Mouse (Mus musculus): Measurements from ENCODE around the gene Haus6.

DNA sequence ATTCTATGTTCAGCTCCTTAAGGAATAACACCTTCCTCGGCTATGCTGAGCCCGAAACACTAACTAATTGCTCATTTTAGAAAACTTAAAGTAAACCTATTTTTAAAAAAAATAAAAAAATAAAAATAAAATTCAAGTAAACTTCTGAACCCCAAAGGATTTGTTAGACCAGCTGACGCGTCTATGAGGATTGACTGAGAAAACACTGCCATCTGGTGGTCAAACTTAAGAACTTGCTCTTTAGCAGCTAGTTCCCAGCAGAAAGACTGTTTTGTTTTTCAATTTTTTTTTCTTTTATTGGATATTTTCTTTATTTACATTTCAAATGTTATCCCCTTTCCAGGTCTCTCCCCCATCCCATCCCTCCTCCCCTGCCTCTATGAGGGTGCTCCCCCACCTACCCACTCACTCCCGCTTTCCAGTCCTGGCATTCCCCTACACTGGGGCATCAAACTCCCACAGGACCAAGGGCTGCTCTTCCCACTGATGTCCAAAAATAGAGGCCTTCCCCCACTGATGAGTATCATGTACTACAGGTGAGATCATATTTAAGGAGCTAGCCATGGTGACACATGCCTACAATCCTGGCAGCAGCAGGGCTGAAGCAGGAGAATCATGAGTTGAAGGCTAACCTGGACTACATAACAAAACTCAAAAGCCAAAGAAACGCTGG is 56.7 kb downstream of the Haus6 start:
- TF ChIP-seq CTCF (IDR thresholded peaks at IDR 0.05; ENCODE audit: borderline replicate concordance, control insufficient read depth, extremely low read depth, insufficient read depth, low read length, poor library complexity) (no peak), POLR2A (IDR thresholded peaks at IDR 0.05; ENCODE audit: control insufficient read depth, extremely low read depth, insufficient read depth, low read length, poor library complexity) (no peak)
